Mouse (Mus musculus): ENCODE measurements at regions not wholly inside any gene's neighbourhood (a gene's known extent, or its start where the extent isn't known, plus 50 kb on each side); places are given as distances from the start of the nearest gene placed in this dataset.

GRCm38 (mm10) chr14:46638516-46638915, 121.8 kb upstream of the Cdkn3 start:
- DNase-seq (ENCODE audit: low spot score): no peak

GRCm38 (mm10) chr14:46637240-46637639, 123.1 kb upstream of the Cdkn3 start:
- no peak for DNase-seq (ENCODE audit: low spot score)

- no peak for DNase-seq (ENCODE audit: low spot score)
Observed at GRCm38 (mm10) chr14:46636364-46636763, 124.0 kb upstream of the Cdkn3 start.

GRCm38 (mm10) chr14:46635322-46635721, 125.0 kb upstream of the Cdkn3 start:
- DNase-seq (ENCODE audit: low spot score): no peak

- no peak for DNase-seq (ENCODE audit: low spot score)
Observed at GRCm38 (mm10) chr14:46634656-46635244, 125.6 kb upstream of the Cdkn3 start.

- no peak for DNase-seq (ENCODE audit: low spot score)
Observed at GRCm38 (mm10) chr14:46634251-46634650, 126.1 kb upstream of the Cdkn3 start.

GRCm38 (mm10) chr14:46627690-46628089, 132.7 kb upstream of the Cdkn3 start:
- no peak for DNase-seq (ENCODE audit: low spot score)

GRCm38 (mm10) chr14:46625760-46626159, 134.6 kb upstream of the Cdkn3 start:
- DNase-seq (ENCODE audit: low spot score): no peak

GRCm38 (mm10) chr14:46623645-46624044, 136.7 kb upstream of the Cdkn3 start:
- no peak for DNase-seq (ENCODE audit: low spot score)

- DNase-seq (ENCODE audit: low spot score): no peak
Observed at GRCm38 (mm10) chr14:46616030-46616429, 144.3 kb upstream of the Cdkn3 start.

GRCm38 (mm10) chr14:46614936-46615335, 145.4 kb upstream of the Cdkn3 start:
- no peak for DNase-seq (ENCODE audit: low spot score)

- DNase-seq (ENCODE audit: low spot score): no peak
Observed at GRCm38 (mm10) chr14:46613748-46614147, 146.6 kb upstream of the Cdkn3 start.

- no peak for DNase-seq (ENCODE audit: low spot score)
Observed at GRCm38 (mm10) chr14:46613211-46613610, 147.1 kb upstream of the Cdkn3 start.

- no peak for DNase-seq (ENCODE audit: low spot score)
Observed at GRCm38 (mm10) chr14:46612584-46612983, 147.8 kb upstream of the Cdkn3 start.

GRCm38 (mm10) chr14:46610926-46611325, 149.4 kb upstream of the Cdkn3 start:
- DNase-seq (ENCODE audit: low spot score): no peak

- no peak for DNase-seq (ENCODE audit: low spot score)
Observed at GRCm38 (mm10) chr14:46610226-46610855, 150.0 kb upstream of the Cdkn3 start.

GRCm38 (mm10) chr14:46606694-46607093, 153.6 kb upstream of the Cdkn3 start:
- no peak for DNase-seq (ENCODE audit: low spot score)

GRCm38 (mm10) chr14:46606037-46606436, 154.3 kb upstream of the Cdkn3 start:
- DNase-seq (ENCODE audit: low spot score): no peak

- no peak for DNase-seq (ENCODE audit: low spot score)
Observed at GRCm38 (mm10) chr14:46604886-46605531, 155.3 kb upstream of the Cdkn3 start.

GRCm38 (mm10) chr14:46604156-46604885, 156.0 kb upstream of the Cdkn3 start:
- no peak for DNase-seq (ENCODE audit: low spot score)

- no peak for DNase-seq (ENCODE audit: low spot score)
Observed at GRCm38 (mm10) chr14:46596696-46597359, 163.5 kb upstream of the Cdkn3 start.

- DNase-seq (ENCODE audit: low spot score): no peak
Observed at GRCm38 (mm10) chr14:46594151-46594550, 166.2 kb upstream of the Cdkn3 start.

Data from layer of hippocampus, adult 9-10 months (tissue).